Mouse (Mus musculus) midbrain, embryonic 11.5 days (tissue): ENCODE measurements at regions not wholly inside any gene's neighbourhood (a gene's known extent, or its start where the extent isn't known, plus 50 kb on each side); places are given as distances from the start of the nearest gene placed in this dataset.

Experiments
- ATAC-seq: fragments of 200-750 bp; cut with Nextera tagmentation; 2 replicates; pipeline ENCODE4 v1.8.0; 2017; ENCODE audit warnings: moderate TSS enrichment, moderate library complexity; ENCODE audit not compliant: low FRiP score
- DNase-seq: peaks from one replicate; pipeline ENCODE4 v3.0.0; 2015; ENCODE audit warnings: low spot score; ENCODE audit errors: missing footprints
- H3K27ac ChIP-seq: fragments of 300-500 bp; sonication (generic); 2 replicates; pipeline ENCODE4 v1.5.1; 2014; ENCODE audit warnings: low read depth, low read length
- H3K27me3 ChIP-seq: fragments of 300-500 bp; sonication (generic); 2 replicates; pipeline ENCODE4 v1.6.1; 2014; ENCODE audit warnings: mild to moderate bottlenecking, low read length, moderate library complexity, mixed read lengths; ENCODE audit not compliant: control insufficient read depth, insufficient read depth
- H3K36me3 ChIP-seq: fragments of 300-500 bp; sonication (generic); 2 replicates; pipeline ENCODE4 v1.6.1; 2014; ENCODE audit warnings: mild to moderate bottlenecking, low read length, moderate library complexity, mixed read lengths; ENCODE audit not compliant: control insufficient read depth, insufficient read depth
- H3K4me1 ChIP-seq: fragments of 300-500 bp; sonication (generic); 2 replicates; pipeline ENCODE4 v1.6.1; 2014; ENCODE audit warnings: low read length; ENCODE audit not compliant: control insufficient read depth, insufficient read depth
- H3K4me2 ChIP-seq: fragments of 300-500 bp; sonication (generic); 2 replicates; pipeline ENCODE4 v1.6.1; 2014; ENCODE audit warnings: mild to moderate bottlenecking, moderate library complexity
- H3K4me3 ChIP-seq: fragments of 300-500 bp; sonication (generic); 2 replicates; pipeline ENCODE4 v1.5.1; 2014; ENCODE audit warnings: low read depth, low read length
- H3K9ac ChIP-seq: fragments of 300-500 bp; sonication (generic); 2 replicates; pipeline ENCODE4 v1.6.1; 2014; ENCODE audit warnings: low read length
- H3K9me3 ChIP-seq: fragments of 300-500 bp; sonication (generic); 2 replicates; pipeline ENCODE4 v1.6.1; 2016; ENCODE audit warnings: low read length; ENCODE audit not compliant: control insufficient read depth
- WGBS: fragments of 180-500 bp; shearing (Covaris S2); extraction: QIAGEN DNeasy Blood & Tissue Kit; methylation state at CpG from one replicate; pipeline ENCODE4 v1.1.7; 2014; 5-methylcytosine and 5-hydroxymethylcytosine counted together

- Histone ChIP-seq H3K27me3 (no peaks in the 10 kb centered on the region), H3K4me2 (peak overlapping the region; percentile 39), H3K9ac (peak overlapping the region; percentile 50), H3K4me1 (peaks cover 5% of the 10 kb centered on the region), H3K27ac (no peak overlapping the region), H3K4me3 (no peak overlapping the region), H3K36me3 (no peaks in the 10 kb centered on the region), H3K9me3 (no peaks in the 10 kb centered on the region; the same call in 1 of the 2 replicates)
- 11% methylated on average over 12 of the region's 12 CpGs for WGBS
- ATAC-seq: no peak; the same call in 1 of the 2 replicates
- no peak for DNase-seq
Measured at GRCm38 (mm10) chr9:101690402-101690861, 171.2 kb upstream of the 9630041A04Rik start.

- Histone ChIP-seq H3K4me1 (peaks cover 5% of the 10 kb centered on the region), H3K4me2 (peak overlapping the region; percentile 39; the same call in 1 of the 2 replicates), H3K4me3 (no peak overlapping the region), H3K36me3 (no peaks in the 10 kb centered on the region), H3K27me3 (no peaks in the 10 kb centered on the region), H3K9me3 (no peaks in the 10 kb centered on the region; the same call in 1 of the 2 replicates), H3K9ac (0 out of 2 replicates have a peak overlapping the region, but pooled peaks have one; percentile 21), H3K27ac (peak overlapping the region; percentile 35)
- DNase-seq: peak; percentile 100
- WGBS: 18% methylated on average over 11 of the region's 11 CpGs
- ATAC-seq: peak; percentile 83
Measured at GRCm38 (mm10) chr9:101689532-101690401, 171.9 kb upstream of the 9630041A04Rik start.

- 85% methylated on average over 6 of the region's 6 CpGs for WGBS
- ATAC-seq (no peak), DNase-seq (no peak)
- no peaks in the 10 kb centered on the region for H3K27me3 ChIP-seq
- no peaks in the 10 kb centered on the region for H3K36me3 ChIP-seq
- H3K4me1 ChIP-seq: peaks cover 5% of the 10 kb centered on the region
- no peak overlapping the region for H3K27ac ChIP-seq
- H3K4me2 ChIP-seq: no peak overlapping the region
- H3K9me3 ChIP-seq: no peaks in the 10 kb centered on the region; the same call in 1 of the 2 replicates
- no peak overlapping the region for H3K4me3 ChIP-seq
- H3K9ac ChIP-seq: no peak overlapping the region
Measured at GRCm38 (mm10) chr9:101687226-101687625, 174.4 kb upstream of the 9630041A04Rik start.

GRCm38 (mm10) chr9:101677563-101677962, 184.1 kb upstream of the 9630041A04Rik start:
- Histone ChIP-seq H3K27me3 (no peaks in the 10 kb centered on the region), H3K36me3 (no peaks in the 10 kb centered on the region), H3K9me3 (no peaks in the 10 kb centered on the region), H3K9ac (no peak overlapping the region), H3K27ac (no peak overlapping the region), H3K4me3 (no peak overlapping the region), H3K4me2 (no peak overlapping the region), H3K4me1 (no peaks in the 10 kb centered on the region)
- DNase-seq (no peak), ATAC-seq (no peak)
- WGBS: 88% methylated on average over 2 of the region's 2 CpGs

- no peaks in the 10 kb centered on the region for H3K9me3 ChIP-seq
- no peak overlapping the region for H3K4me3 ChIP-seq
- ATAC-seq (no peak), DNase-seq (no peak)
- H3K27ac ChIP-seq: no peak overlapping the region
- H3K27me3 ChIP-seq: no peaks in the 10 kb centered on the region
- whole genome bisulfite sequencing: 85% methylated on average over 1 of the region's 1 CpGs
- no peaks in the 10 kb centered on the region for H3K36me3 ChIP-seq
- H3K4me1 ChIP-seq: no peaks in the 10 kb centered on the region
- H3K4me2 ChIP-seq: no peak overlapping the region
- H3K9ac ChIP-seq: no peak overlapping the region
Measured at GRCm38 (mm10) chr9:101670111-101670510, 191.5 kb upstream of the 9630041A04Rik start.

GRCm38 (mm10) chr9:101649816-101650215, 211.8 kb upstream of the 9630041A04Rik start:
- no peak for DNase-seq
- ATAC-seq: no peak
- 69% methylated on average over 5 of the region's 5 CpGs for WGBS
- Histone ChIP-seq H3K27me3 (no peaks in the 10 kb centered on the region), H3K4me2 (no peak overlapping the region), H3K9ac (no peak overlapping the region), H3K9me3 (no peaks in the 10 kb centered on the region), H3K36me3 (no peaks in the 10 kb centered on the region), H3K27ac (no peak overlapping the region), H3K4me1 (no peaks in the 10 kb centered on the region), H3K4me3 (no peak overlapping the region)

GRCm38 (mm10) chr9:101641524-101641923, 220.1 kb upstream of the 9630041A04Rik start:
- no peaks in the 10 kb centered on the region for H3K27me3 ChIP-seq
- H3K27ac ChIP-seq: no peak overlapping the region
- DNase-seq (no peak), ATAC-seq (no peak)
- no peak overlapping the region for H3K9ac ChIP-seq
- H3K4me1 ChIP-seq: no peaks in the 10 kb centered on the region
- no peaks in the 10 kb centered on the region for H3K9me3 ChIP-seq
- H3K36me3 ChIP-seq: no peaks in the 10 kb centered on the region
- H3K4me3 ChIP-seq: no peak overlapping the region
- no peak overlapping the region for H3K4me2 ChIP-seq
- 73% methylated on average over 3 of the region's 3 CpGs for WGBS

- H3K36me3 ChIP-seq: no peaks in the 10 kb centered on the region
- H3K4me2 ChIP-seq: no peak overlapping the region
- no peak overlapping the region for H3K9ac ChIP-seq
- no peaks in the 10 kb centered on the region for H3K9me3 ChIP-seq
- H3K27me3 ChIP-seq: no peaks in the 10 kb centered on the region
- H3K27ac ChIP-seq: no peak overlapping the region
- no peak overlapping the region for H3K4me3 ChIP-seq
- no peak for ATAC-seq
- no peak for DNase-seq
- H3K4me1 ChIP-seq: no peaks in the 10 kb centered on the region
Measured at GRCm38 (mm10) chr9:101640598-101640997, 221.0 kb upstream of the 9630041A04Rik start.

- Histone ChIP-seq H3K4me1 (no peaks in the 10 kb centered on the region), H3K27me3 (no peaks in the 10 kb centered on the region), H3K36me3 (no peaks in the 10 kb centered on the region), H3K9me3 (no peaks in the 10 kb centered on the region), H3K9ac (no peak overlapping the region), H3K27ac (no peak overlapping the region), H3K4me2 (no peak overlapping the region), H3K4me3 (no peak overlapping the region)
- 82% methylated on average over 2 of the region's 2 CpGs for WGBS
- no peak for DNase-seq
- no peak for ATAC-seq
Measured at GRCm38 (mm10) chr9:101616261-101616660, 245.4 kb upstream of the 9630041A04Rik start.
